ENCODE assay signal across 8 mouse cellular contexts in genomic region chrX:73483484-73483810, GRCm38 (mm10). TPM values are rescaled to one million over a fixed set of nuclear protein-coding genes. Genes with fewer than 3 reads are reported as not detected.
A peak's percentile ranks its signal among the peaks of the same experiment; 100 is the strongest.
DNase-seq lines count a peak whose midpoint lies in the region; ATAC-seq lines count a peak whose summit lies in the region.

TSS of gene Bgn (plus strand) at chrX:73483602.

- H3K9ac ChIP-seq in heart, embryonic 12.5 days = peak within 1 kb of the TSS; percentile 71

- H3K4me1 ChIP-seq in embryonic facial prominence, embryonic 10.5 days = peaks cover 32% of the 10 kb centered on the region
- 0 out of 2 replicates have a peak, but pooled peaks cover 10% of the 10 kb centered on the region for H3K4me1 ChIP-seq in heart, embryonic 12.5 days (replicated peaks)

- no peaks in the 10 kb centered on the region for H3K9me3 ChIP-seq in embryonic facial prominence, embryonic 10.5 days
- no peaks in the 10 kb centered on the region for H3K9me3 ChIP-seq in heart, embryonic 12.5 days (replicated peaks)

- peak within 1 kb of the TSS; percentile 50 for H3K4me3 ChIP-seq in embryonic facial prominence, embryonic 10.5 days
- H3K4me3 ChIP-seq in heart, embryonic 12.5 days = peak within 1 kb of the TSS; percentile 46

- no peak for DNase-seq in layer of hippocampus, adult 18-20 months (ENCODE audit: low spot score in 2 of 2)
- DNase-seq in layer of hippocampus, adult 9-11 months = no peak
- peak; percentile 60 for DNase-seq in embryonic facial prominence, embryonic 10.5 days (ENCODE audit: low spot score)
- DNase-seq in large intestine, adult 2 months (ENCODE audit: low read depth, low spot score) = no peak
- peak; percentile 44 for DNase-seq in lung, postnatal 14 days
- no peak for DNase-seq in cerebellum, adult 8-10 months
- DNase-seq in embryo, embryonic 9.5 days (ENCODE audit: extremely low spot score) = no peak

- 21% methylated on average over 14 of the region's 14 CpGs for WGBS in embryonic facial prominence, embryonic 10.5 days
- 36% methylated on average over 14 of the region's 14 CpGs for WGBS in heart, embryonic 12.5 days
- 30% methylated on average over 11 of the region's 14 CpGs for WGBS in large intestine, adult 2 months

- H3K4me2 ChIP-seq in heart, embryonic 12.5 days = peak within 1 kb of the TSS; percentile 63

- H3K27ac ChIP-seq in embryonic facial prominence, embryonic 10.5 days (replicated peaks) = peak within 1 kb of the TSS; percentile 83
- H3K27ac ChIP-seq in heart, embryonic 12.5 days (ENCODE audit: poor library complexity, severe bottlenecking) = peak within 1 kb of the TSS; percentile 66

- peak; percentile 68 for ATAC-seq in heart, embryonic 12.5 days (ENCODE audit: insufficient number of reproducible peaks, low FRiP score)

- H3K36me3 ChIP-seq in embryonic facial prominence, embryonic 10.5 days (replicated peaks) = no peaks in the 10 kb centered on the region
- no peaks in the 10 kb centered on the region for H3K36me3 ChIP-seq in heart, embryonic 12.5 days

- H3K27me3 ChIP-seq in embryonic facial prominence, embryonic 10.5 days (replicated peaks; ENCODE audit: low read depth, poor library complexity, severe bottlenecking) = peaks cover 82% of the 10 kb centered on the region
- H3K27me3 ChIP-seq in heart, embryonic 12.5 days (replicated peaks) = peaks cover 48% of the 10 kb centered on the region

RNA-seq across cellular contexts. Expression of gene Bgn, which starts in this region (rescaled TPM):
- total RNA-seq in layer of hippocampus, adult 18-20 months (2021) = 10 to 100 TPM; 12.0 to 12.6 TPM
- polyA plus RNA-seq in embryonic facial prominence, embryonic 10.5 days (2016; fragmentation: Nextera tagmentation; extraction: Ambion mirVana) = 15.7 and 19.3 TPM in 2 replicates
- 71.9 and 72.9 TPM in 2 replicates for polyA plus RNA-seq in heart, embryonic 12.5 days (2016; fragmentation: Nextera tagmentation; extraction: Ambion mirVana)
- 124 and 157 TPM in 2 replicates for polyA plus RNA-seq in large intestine, adult 2 months (2012; rRNA removed)

Comparison
In these comparisons a context has a peak if more than half of its experiments do, and no peak if none do; other contexts are left out.
1. DNase-seq: peak in embryonic facial prominence, embryonic 10.5 days (single experiment) and lung, postnatal 14 days (single experiment); none in layer of hippocampus, adult 18-20 months (0 of 2), layer of hippocampus, adult 9-11 months (single experiment), large intestine, adult 2 months (single experiment), cerebellum, adult 8-10 months (single experiment) and embryo, embryonic 9.5 days (single experiment).